Mouse (Mus musculus): ENCODE measurements at regions not wholly inside any gene's neighbourhood (a gene's known extent, or its start where the extent isn't known, plus 50 kb on each side); places are given as distances from the start of the nearest gene placed in this dataset.
A peak's percentile ranks its signal among the peaks of the same experiment; 100 is the strongest.
"Not testable (repeated sequence)": the region's sequence is repeated elsewhere in the genome, so short reads cannot be mapped to it uniquely, and the experiment has no call there.

- DNase-seq (ENCODE audit: low spot score): no peak
Observed at GRCm38 (mm10) chr7:73688451-73688850, 51.7 kb upstream of the Fam174b start.

GRCm38 (mm10) chr7:73686245-73686644, 53.9 kb upstream of the Fam174b start:
- not testable (repeated sequence) for DNase-seq (ENCODE audit: low spot score)

- no peak for DNase-seq (ENCODE audit: low spot score)
Observed at GRCm38 (mm10) chr7:73682756-73683155, 57.3 kb upstream of the Fam174b start.

- no peak for DNase-seq (ENCODE audit: low spot score)
Observed at GRCm38 (mm10) chr7:73670598-73670997, 69.5 kb upstream of the Fam174b start.

DNA sequence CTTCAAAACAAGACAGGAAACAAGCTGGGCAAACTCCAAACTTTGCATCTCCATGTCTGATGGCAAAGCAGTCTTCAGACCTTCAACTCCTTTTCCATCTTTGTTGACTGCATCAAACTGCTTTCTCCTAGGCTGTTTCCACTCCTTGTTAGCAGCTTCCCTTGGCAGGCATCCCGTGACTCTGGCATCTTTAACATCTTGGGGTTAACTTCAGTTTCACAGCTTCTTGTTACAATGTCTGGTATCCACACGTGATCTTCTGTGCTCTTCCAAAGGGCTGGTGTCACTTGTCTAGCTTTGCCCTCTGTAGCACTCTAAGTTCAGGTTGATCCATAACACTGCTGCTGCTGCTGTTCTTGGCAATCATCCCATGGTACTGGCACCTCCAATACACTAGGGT, 71.3 kb upstream of the Fam174b start:
- no peak for DNase-seq (ENCODE audit: low spot score)

- peak; percentile 11 for DNase-seq (ENCODE audit: low spot score)
Observed at GRCm38 (mm10) chr7:73666921-73667675, 73.0 kb upstream of the Fam174b start.

- no peak for DNase-seq (ENCODE audit: low spot score)
Observed at GRCm38 (mm10) chr7:73664962-73665361, 75.1 kb upstream of the Fam174b start.

- DNase-seq (ENCODE audit: low spot score): no peak
Observed at GRCm38 (mm10) chr7:73662536-73662935, 77.6 kb upstream of the Fam174b start.

GRCm38 (mm10) chr7:73661901-73662300, 78.2 kb upstream of the Fam174b start:
- no peak for DNase-seq (ENCODE audit: low spot score)

DNA sequence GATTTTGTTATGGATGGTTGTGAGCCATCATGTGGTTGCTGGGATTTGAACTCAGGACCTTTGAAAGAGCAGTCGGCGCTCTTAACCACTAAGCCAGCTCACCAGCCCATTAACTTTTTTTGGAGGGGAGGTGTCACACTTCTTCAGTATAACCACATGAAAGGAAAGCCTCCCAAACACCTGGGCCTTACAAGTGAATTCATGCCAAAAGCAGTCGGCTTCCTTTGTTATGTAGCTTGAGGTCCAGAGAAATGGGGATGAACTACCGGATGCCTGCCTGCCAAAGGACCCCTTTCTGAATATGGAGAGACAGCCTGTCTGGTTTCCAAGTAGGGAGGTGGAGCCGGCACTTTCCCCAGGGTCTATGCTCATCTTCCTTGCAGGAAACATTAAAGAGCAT, 80.6 kb upstream of the Fam174b start:
- DNase-seq (ENCODE audit: low spot score): no peak

- no peak for DNase-seq (ENCODE audit: low spot score)
Observed at GRCm38 (mm10) chr7:73657283-73657682, 82.8 kb upstream of the Fam174b start.

DNA sequence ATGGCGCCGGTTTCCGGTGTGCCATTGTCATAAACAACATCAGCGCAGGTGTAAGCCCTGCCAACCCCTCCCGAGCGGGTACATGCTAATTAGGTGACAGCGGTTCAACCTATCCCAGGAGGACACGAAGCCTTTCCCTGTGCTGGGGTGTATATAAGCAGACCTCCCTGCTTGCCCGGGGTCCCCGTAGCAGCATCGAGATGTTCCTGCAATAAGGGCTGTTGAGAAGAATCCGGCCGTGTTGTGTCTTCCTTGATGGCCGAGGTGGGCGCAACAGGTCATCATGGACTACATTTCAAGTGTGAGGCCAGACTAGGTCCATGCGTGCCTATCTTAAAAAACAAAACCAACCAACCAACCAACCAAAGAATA, 83.7 kb upstream of the Fam174b start:
- DNase-seq (ENCODE audit: low spot score): not testable (repeated sequence)

DNA sequence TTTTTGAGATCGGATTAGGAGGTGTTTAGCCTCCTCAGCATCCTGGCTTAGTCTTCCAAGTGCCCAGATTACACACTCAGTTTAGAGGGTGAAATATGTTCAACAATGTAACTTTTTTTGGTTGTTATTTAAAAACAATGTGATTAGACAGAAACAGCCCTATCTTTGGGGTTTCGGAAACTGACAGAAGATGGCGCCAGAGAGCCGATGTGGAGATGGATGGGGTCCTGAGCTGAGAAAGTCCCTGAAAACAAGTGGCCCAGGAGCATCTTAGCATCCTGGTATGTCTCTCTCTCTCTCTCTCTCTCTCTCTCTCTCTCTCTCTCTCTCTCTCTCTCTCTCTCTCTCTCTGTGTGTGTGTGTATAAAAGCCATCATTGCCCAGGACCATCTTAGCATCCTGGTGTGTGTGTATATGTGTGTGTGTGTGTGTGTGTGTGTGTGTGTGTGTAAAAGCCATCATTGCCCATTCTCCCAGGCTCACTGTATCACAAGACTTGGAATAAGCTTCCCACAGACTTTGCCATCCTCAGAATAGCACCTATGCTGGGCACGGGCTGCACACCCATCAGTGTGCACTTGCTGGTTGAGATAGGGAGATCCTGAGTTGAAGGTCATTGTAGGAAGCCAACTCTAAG, 84.2 kb upstream of the Fam174b start:
- DNase-seq (ENCODE audit: low spot score): peak; percentile 49

DNA sequence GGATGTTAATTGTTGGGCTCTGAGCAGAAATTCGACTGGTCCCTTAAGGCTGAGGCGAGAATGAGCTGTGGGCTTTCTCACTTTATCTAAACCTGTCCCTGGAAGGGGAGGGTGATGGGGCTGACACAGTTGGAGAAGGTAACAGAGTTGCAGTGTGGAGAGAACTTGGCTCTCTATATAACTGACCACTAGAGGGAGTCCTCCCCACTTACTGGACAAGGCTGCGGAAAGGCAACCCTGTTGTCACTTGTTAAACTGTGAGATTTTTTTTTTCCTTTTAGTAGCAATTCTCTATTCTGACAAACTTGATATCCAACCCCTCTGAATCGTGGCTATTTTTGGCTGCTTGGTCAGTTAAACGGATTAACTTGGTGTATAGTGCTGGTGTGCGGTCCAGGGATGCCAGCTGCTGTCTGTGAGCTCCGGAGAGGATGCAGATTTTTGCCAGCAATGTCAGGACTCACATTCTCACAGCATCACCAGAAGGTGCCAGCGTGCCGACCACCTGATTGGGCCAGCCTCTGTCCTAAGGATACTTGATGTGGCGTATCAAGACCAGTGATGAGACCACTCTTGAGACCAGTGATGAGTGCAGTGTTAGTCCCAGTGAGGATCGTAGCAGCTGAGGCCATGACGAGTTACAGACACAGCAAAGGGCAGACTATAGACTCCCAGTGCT, 85.8 kb upstream of the Fam174b start:
- peak; percentile 56 for DNase-seq (ENCODE audit: low spot score)

- no peak for DNase-seq (ENCODE audit: low spot score)
Observed at GRCm38 (mm10) chr7:73650909-73651308, 89.2 kb upstream of the Fam174b start.

DNA sequence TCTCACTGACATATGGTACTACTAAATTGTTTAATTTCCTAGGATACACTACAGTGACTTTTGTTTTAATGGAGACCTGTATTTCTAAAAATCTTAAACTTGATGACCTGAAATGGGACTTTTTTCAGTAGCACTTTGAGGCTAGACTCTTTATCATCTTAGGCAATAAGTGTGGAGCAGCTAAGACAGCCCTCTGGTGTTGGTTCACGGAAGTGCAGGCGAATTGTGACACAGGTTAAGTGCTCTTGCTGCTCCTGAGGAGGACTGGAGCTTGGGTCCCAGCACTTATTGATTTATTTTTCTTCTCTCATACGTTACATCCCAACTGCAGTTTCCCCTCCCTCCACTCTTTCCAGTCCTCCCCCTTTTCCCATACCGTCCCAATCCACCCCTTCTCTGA, 92.1 kb upstream of the Fam174b start:
- peak; percentile 87 for DNase-seq (ENCODE audit: low spot score)

- no peak for DNase-seq (ENCODE audit: low spot score)
Observed at GRCm38 (mm10) chr7:73647140-73647539, 93.0 kb upstream of the Fam174b start.

DNA sequence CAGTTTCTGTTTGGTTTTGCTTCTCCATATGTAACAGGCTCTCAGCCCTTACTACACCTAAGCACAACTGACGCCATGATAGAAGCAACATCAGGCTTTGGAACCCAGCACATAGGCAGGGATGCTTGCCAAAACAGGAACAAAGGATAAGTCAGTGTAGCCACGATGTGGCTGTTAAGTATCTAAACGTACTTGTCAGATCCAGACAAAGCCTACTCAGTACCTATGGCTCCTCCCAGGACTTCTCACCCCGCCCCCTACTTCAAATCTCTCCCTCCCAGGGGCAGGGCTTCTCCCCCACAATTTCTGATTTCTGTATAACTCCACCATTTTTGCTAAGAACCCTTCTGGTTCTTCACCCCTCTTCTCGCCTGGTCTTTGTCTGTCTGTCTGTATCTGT, 93.4 kb upstream of the Fam174b start:
- no peak for DNase-seq (ENCODE audit: low spot score)

GRCm38 (mm10) chr7:73644362-73644904, 95.7 kb upstream of the Fam174b start:
- DNase-seq (ENCODE audit: low spot score): no peak

- DNase-seq (ENCODE audit: low spot score): no peak
Observed at GRCm38 (mm10) chr7:73643993-73644335, 96.1 kb upstream of the Fam174b start.

DNA sequence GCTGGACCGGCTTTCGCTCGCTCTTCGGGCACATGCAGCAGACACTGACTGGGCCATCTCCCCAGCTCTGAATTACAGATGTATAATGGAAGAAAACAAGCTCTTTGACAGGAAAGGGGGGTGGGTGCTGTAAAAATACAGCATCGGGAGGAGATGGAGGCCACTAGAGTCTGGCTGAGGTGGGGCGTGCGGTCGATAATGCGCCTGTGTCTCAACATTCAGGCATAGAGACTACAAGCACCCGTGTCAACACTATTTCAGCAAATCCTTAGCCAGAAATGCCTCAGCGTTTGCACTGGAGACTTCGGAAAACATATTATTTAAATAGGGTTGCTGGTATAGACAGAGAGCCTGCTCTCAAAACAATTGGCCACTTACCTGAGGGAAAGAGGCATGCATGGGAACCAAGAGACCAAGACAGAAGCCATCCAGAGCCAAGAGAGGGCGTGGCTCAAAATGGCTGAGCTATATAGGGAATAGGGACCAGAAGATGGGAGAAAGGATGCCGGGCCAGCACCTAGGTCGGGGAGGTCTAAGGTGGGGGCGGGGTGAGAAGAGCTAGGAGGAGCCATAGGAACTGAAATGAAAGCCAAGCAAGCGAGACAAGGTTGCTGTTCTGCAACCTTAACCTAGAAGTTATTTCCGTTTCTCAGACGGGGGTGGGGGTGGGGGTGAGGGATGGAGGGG, 96.7 kb upstream of the Fam174b start:
- no peak for DNase-seq (ENCODE audit: low spot score)

DNA sequence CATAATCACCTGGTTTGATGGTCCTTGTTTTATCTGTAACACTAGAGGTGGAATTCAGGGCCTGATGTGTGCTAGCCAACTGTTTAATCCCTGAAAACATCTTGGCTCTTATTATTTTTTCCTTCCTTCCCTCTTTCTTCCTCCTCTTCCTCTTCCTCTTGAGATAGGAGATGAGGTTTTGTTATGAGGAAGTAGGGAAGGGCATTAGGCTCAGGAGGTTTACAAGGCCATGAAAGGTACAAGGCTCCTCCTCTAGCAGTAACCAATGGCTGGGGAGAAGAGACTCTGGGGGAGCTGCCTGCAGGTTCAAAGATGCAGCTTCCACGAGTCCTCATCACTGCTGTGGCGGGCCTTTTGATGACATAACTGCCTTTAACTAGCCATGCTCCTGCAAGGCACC, 98.6 kb upstream of the Chd2 start:
- no peak for DNase-seq (ENCODE audit: low spot score)

Measured in gastrocnemius, adult 18-20 months (tissue).